Mouse (Mus musculus): ENCODE data around the gene Pou6f1. TPM values are rescaled to one million over a fixed set of nuclear protein-coding genes. Genes with fewer than 3 reads are reported as not detected.

Gene Pou6f1
- polyA plus RNA-seq (2015; fragmentation: Nextera tagmentation; extraction: Ambion mirVana) = 4.9 and 7.4 TPM in 2 replicates

DNA sequence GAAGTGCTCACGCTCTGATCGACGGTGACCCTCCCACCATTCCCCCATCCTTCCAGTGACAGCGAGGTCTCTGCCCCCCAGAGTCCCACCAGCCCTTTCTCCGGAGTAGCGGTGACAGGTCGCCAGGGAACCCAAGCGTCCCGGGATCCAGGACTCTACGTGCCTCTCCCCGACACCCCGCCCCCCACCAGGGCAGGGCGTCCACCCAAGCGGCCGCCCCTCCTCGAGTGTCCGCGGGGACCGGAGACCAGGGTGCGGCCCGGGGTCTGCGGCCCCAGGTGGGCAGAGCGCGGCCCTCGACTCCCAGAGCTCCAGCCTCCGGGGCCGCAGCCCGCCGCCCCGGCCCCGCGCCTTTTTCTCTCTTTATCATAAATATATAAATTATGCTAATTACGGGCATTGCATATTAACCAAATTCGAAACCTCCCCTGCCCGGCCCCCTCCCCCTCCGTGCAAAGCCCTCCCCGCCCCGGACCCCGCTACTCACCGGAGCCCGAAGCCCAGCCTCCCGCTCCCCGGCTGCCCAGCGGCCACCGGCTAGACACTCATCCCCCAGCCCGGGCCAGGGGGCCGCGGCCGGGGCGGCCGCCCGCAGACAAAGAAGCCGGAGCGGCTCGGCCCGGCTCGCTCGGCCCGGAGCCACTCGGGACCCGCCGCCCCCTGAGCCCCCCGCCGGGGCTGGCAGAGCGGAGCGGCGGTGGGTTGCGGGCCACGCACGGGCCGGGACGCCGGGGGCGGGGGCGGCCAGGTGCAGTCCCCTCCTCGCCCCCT lies at the start of gene Pou6f1:
Gene Pou6f1 (minus strand): TSS at position 709 of the 771 bp plus-strand sequence.
- Histone ChIP-seq H3K9ac (peak within 1 kb of the TSS; percentile 69), H3K4me1 (peaks cover 18% of the 10 kb centered on the region), H3K9me3 (no peaks in the 10 kb centered on the region), H3K4me2 (peak within 1 kb of the TSS; percentile 97), H3K27me3 (peaks cover 19% of the 10 kb centered on the region), H3K4me3 (peak within 1 kb of the TSS; percentile 76), H3K36me3 (no peaks in the 10 kb centered on the region), H3K27ac (peak within 1 kb of the TSS; percentile 47)
- ATAC-seq (ENCODE audit: insufficient number of reproducible peaks, low FRiP score, low TSS enrichment, low read depth) = peak; percentile 49
- 0% methylated on average over 60 of the region's 76 CpGs for WGBS

GRCm38 (mm10) chr15:100646161-100646560 lies 46.4 kb upstream of the Pou6f1 start:
- Histone ChIP-seq H3K9me3 (no peaks in the 10 kb centered on the region), H3K36me3 (no peaks in the 10 kb centered on the region), H3K9ac (no peak overlapping the region), H3K4me1 (peaks cover 4% of the 10 kb centered on the region; the same call in 1 of the 2 replicates), H3K27ac (no peak overlapping the region), H3K4me2 (no peak overlapping the region), H3K27me3 (no peaks in the 10 kb centered on the region), H3K4me3 (no peak overlapping the region)
- ATAC-seq (ENCODE audit: insufficient number of reproducible peaks, low FRiP score, low TSS enrichment, low read depth) = no peak
- 69% methylated on average over 6 of the region's 6 CpGs for WGBS

GRCm38 (mm10) chr15:100642451-100642850 lies 42.7 kb upstream of the Pou6f1 start:
- peaks cover 13% of the 10 kb centered on the region for H3K27me3 ChIP-seq
- 96% methylated on average over 7 of the region's 7 CpGs for WGBS
- H3K9me3 ChIP-seq = no peaks in the 10 kb centered on the region
- H3K4me3 ChIP-seq = no peak overlapping the region
- no peak overlapping the region for H3K4me2 ChIP-seq
- no peak for ATAC-seq (ENCODE audit: insufficient number of reproducible peaks, low FRiP score, low TSS enrichment, low read depth)
- H3K36me3 ChIP-seq = no peaks in the 10 kb centered on the region
- peaks cover 7% of the 10 kb centered on the region for H3K4me1 ChIP-seq
- H3K9ac ChIP-seq = no peak overlapping the region
- no peak overlapping the region for H3K27ac ChIP-seq

- H3K4me2 ChIP-seq = no peak overlapping the region
- peaks cover 18% of the 10 kb centered on the region for H3K4me1 ChIP-seq
- no peaks in the 10 kb centered on the region for H3K36me3 ChIP-seq
- H3K27me3 ChIP-seq = peaks cover 24% of the 10 kb centered on the region
- no peaks in the 10 kb centered on the region for H3K9me3 ChIP-seq
- 44% methylated on average over 13 of the region's 16 CpGs for WGBS
- no peak overlapping the region for H3K4me3 ChIP-seq
- no peak for ATAC-seq (ENCODE audit: insufficient number of reproducible peaks, low FRiP score, low TSS enrichment, low read depth)
- H3K27ac ChIP-seq = peak overlapping the region; percentile 43
- H3K9ac ChIP-seq = no peak overlapping the region
Observed at GRCm38 (mm10) chr15:100641226-100641810, 41.5 kb upstream of the Pou6f1 start.

- ATAC-seq (ENCODE audit: insufficient number of reproducible peaks, low FRiP score, low TSS enrichment, low read depth) = no peak
- no peak overlapping the region for H3K9ac ChIP-seq
- no peak overlapping the region for H3K4me2 ChIP-seq
- H3K4me1 ChIP-seq = peaks cover 27% of the 10 kb centered on the region
- WGBS = 66% methylated on average over 16 of the region's 16 CpGs
- H3K27me3 ChIP-seq = peaks cover 35% of the 10 kb centered on the region
- H3K9me3 ChIP-seq = no peaks in the 10 kb centered on the region
- peak overlapping the region; percentile 43 for H3K27ac ChIP-seq
- no peak overlapping the region for H3K4me3 ChIP-seq
- no peaks in the 10 kb centered on the region for H3K36me3 ChIP-seq
Observed at GRCm38 (mm10) chr15:100639972-100640750, 40.4 kb upstream of the Pou6f1 start.

GRCm38 (mm10) chr15:100637661-100638060 lies 37.9 kb upstream of the Pou6f1 start:
- Histone ChIP-seq H3K27ac (no peak overlapping the region), H3K4me1 (peaks cover 27% of the 10 kb centered on the region), H3K9me3 (no peaks in the 10 kb centered on the region), H3K9ac (no peak overlapping the region), H3K27me3 (peaks cover 46% of the 10 kb centered on the region), H3K4me2 (peak overlapping the region; percentile 99; the same call in 1 of the 2 replicates), H3K4me3 (no peak overlapping the region; the same call in 1 of the 2 replicates), H3K36me3 (no peaks in the 10 kb centered on the region)
- ATAC-seq (ENCODE audit: insufficient number of reproducible peaks, low FRiP score, low TSS enrichment, low read depth) = no peak
- 12% methylated on average over 6 of the region's 6 CpGs for WGBS

GRCm38 (mm10) chr15:100636700-100637501 lies 37.1 kb upstream of the Pou6f1 start, which contains the start of gene Smagp:
Gene Smagp (minus strand): TSS chr15:100636940.
- no peaks in the 10 kb centered on the region for H3K36me3 ChIP-seq
- peaks cover 27% of the 10 kb centered on the region for H3K4me1 ChIP-seq
- H3K27me3 ChIP-seq = peaks cover 46% of the 10 kb centered on the region
- no peaks in the 10 kb centered on the region for H3K9me3 ChIP-seq
- H3K9ac ChIP-seq = peak within 1 kb of the TSS; percentile 45
- WGBS = under 1% methylated on average over 77 of the region's 77 CpGs
- H3K4me3 ChIP-seq = peak within 1 kb of the TSS; percentile 59
- H3K4me2 ChIP-seq = peak within 1 kb of the TSS; percentile 99
- ATAC-seq (ENCODE audit: insufficient number of reproducible peaks, low FRiP score, low TSS enrichment, low read depth) = 0 out of 2 replicates have a peak, but pooled peaks have one; percentile 12
- H3K27ac ChIP-seq = peak within 1 kb of the TSS; percentile 67

DNA sequence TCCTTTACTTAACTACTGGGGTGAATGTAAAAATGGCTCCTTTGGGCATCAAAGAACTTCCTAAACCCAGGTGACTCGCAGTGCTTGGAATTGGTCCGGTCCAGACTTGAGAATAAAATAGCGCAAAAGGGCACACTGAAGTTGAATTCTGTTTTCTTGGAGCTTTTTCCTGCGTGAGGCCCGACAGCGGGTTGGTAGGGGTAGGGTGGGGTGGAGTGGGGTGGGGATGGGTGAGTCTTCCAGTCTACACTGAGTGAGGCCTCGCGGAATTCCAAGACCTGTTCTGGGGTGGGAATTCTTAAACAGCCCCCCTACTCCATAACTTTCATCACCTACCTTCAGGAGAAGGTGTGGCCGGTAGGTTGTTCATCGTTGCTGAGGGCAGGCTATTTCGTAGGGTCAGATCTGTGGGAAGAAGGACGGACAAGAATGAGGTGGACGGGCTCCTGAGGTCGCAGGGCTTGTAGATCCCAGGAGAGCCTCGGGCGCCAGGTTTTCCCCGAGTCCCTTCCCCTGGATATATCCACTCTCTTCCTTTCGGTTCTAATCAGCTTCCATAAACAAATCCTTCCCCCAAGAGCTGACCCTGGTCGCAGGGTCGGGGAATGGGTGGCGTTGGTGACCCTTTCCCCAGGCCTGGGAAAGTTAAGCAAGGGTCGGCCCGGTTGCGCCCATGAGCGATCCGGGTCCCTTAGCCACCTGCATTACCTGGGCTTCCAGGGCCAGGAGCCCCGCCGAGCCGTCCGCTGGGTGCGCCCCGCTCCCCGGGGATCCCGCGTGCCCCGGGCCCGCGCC lies 36.3 kb upstream of the Pou6f1 start:
- Histone ChIP-seq H3K4me3 (peak overlapping the region; percentile 59), H3K4me2 (peak overlapping the region; percentile 99), H3K27ac (peak overlapping the region; percentile 67), H3K9ac (peak overlapping the region; percentile 45; the same call in 1 of the 2 replicates), H3K27me3 (peaks cover 46% of the 10 kb centered on the region), H3K36me3 (no peaks in the 10 kb centered on the region), H3K4me1 (peaks cover 23% of the 10 kb centered on the region), H3K9me3 (no peaks in the 10 kb centered on the region)
- WGBS = 3% methylated on average over 38 of the region's 38 CpGs
- no peak for ATAC-seq (ENCODE audit: insufficient number of reproducible peaks, low FRiP score, low TSS enrichment, low read depth)

- Histone ChIP-seq H3K9ac (no peak overlapping the region), H3K27me3 (peaks cover 46% of the 10 kb centered on the region), H3K9me3 (no peaks in the 10 kb centered on the region), H3K4me1 (peaks cover 21% of the 10 kb centered on the region), H3K4me2 (0 out of 2 replicates have a peak overlapping the region, but pooled peaks have one; percentile 10), H3K36me3 (no peaks in the 10 kb centered on the region), H3K4me3 (peak overlapping the region; percentile 59), H3K27ac (no peak overlapping the region)
- no peak for ATAC-seq (ENCODE audit: insufficient number of reproducible peaks, low FRiP score, low TSS enrichment, low read depth)
- 9% methylated on average over 9 of the region's 9 CpGs for WGBS
Observed at GRCm38 (mm10) chr15:100635239-100635638, 35.5 kb upstream of the Pou6f1 start.

GRCm38 (mm10) chr15:100633341-100633740 lies 33.6 kb upstream of the Pou6f1 start:
- Histone ChIP-seq H3K9me3 (no peaks in the 10 kb centered on the region), H3K4me1 (peaks cover 22% of the 10 kb centered on the region), H3K9ac (no peak overlapping the region), H3K27ac (no peak overlapping the region), H3K36me3 (no peaks in the 10 kb centered on the region), H3K4me3 (no peak overlapping the region), H3K4me2 (no peak overlapping the region), H3K27me3 (peaks cover 41% of the 10 kb centered on the region)
- ATAC-seq (ENCODE audit: insufficient number of reproducible peaks, low FRiP score, low TSS enrichment, low read depth) = no peak
- 76% methylated on average over 10 of the region's 10 CpGs for WGBS

All from limb, embryonic 15.5 days (tissue).